Mouse (Mus musculus) CH12.LX (cell line): ENCODE results near the gene Pi4k2b. TPM values are rescaled to one million over a fixed set of nuclear protein-coding genes. Genes with fewer than 3 reads are reported as not detected.

Experiments used
- DNase-seq: peaks from one replicate; pipeline ENCODE4 v3.0.0-alpha.2; 2013; ENCODE audit errors: extremely low read depth
- H3K27ac ChIP-seq: 2 replicates; pipeline ENCODE4 v1.5.1; 2012; ENCODE audit warnings: low read depth, mild to moderate bottlenecking, control low read depth, moderate library complexity; ENCODE audit not compliant: insufficient read depth
- H3K27me3 ChIP-seq: replicated peaks from 2 replicates; pipeline ENCODE3; 2012; ENCODE audit warnings: inconsistent platforms
- H3K36me3 ChIP-seq, 2 experiments: replicated peaks in 1 of 2; 2 replicates each; pipeline versions ENCODE3 to v1.6.1; 2012; ENCODE audit warnings: inconsistent platforms in 1 of 2, low read length in 1 of 2, mild to moderate bottlenecking in 1 of 2, mixed read lengths in 1 of 2, moderate library complexity in 1 of 2; ENCODE audit not compliant: control insufficient read depth in 1 of 2, insufficient read depth in 1 of 2
- H3K4me1 ChIP-seq, 2 experiments: 2 replicates each; pipeline ENCODE4 v1.6.1; 2012; ENCODE audit warnings: inconsistent platforms in 1 of 2, moderate library complexity in 1 of 2; ENCODE audit not compliant: insufficient read depth in 2 of 2, control insufficient read depth in 1 of 2
- H3K4me2 ChIP-seq: 2 replicates; pipeline ENCODE4 v1.6.1; 2012; ENCODE audit warnings: low read depth, mild to moderate bottlenecking, control low read depth; ENCODE audit not compliant: poor library complexity, insufficient read depth, severe bottlenecking
- H3K4me3 ChIP-seq, 3 experiments: fragments of 150-350 bp in 1 of 3; sonication (generic) in 1 of 3; replicated peaks in 1 of 3; 2 replicates each; pipeline versions ENCODE3 to v1.5.1; 2011 to 2012; ENCODE audit warnings: low read depth in 2 of 3, low read length in 2 of 3, mild to moderate bottlenecking in 2 of 3, moderate library complexity in 2 of 3, control low read depth in 1 of 3, improper control_type of control experiment in 1 of 3, inconsistent platforms in 1 of 3, mixed read lengths in 1 of 3; ENCODE audit not compliant: poor library complexity in 1 of 3
- H3K79me2 ChIP-seq: replicated peaks from 2 replicates; pipeline ENCODE4 v1.6.1; 2012; ENCODE audit warnings: mild to moderate bottlenecking, moderate library complexity; ENCODE audit not compliant: control insufficient read depth, poor library complexity, insufficient read depth, severe bottlenecking; ENCODE audit errors: extremely low read depth
- H3K9ac ChIP-seq: 2 replicates; pipeline ENCODE4 v1.6.1; 2012; ENCODE audit warnings: low read depth, mild to moderate bottlenecking, control low read depth, moderate library complexity; ENCODE audit not compliant: insufficient read depth
- H3K9me3 ChIP-seq: replicated peaks from 2 replicates; pipeline ENCODE3; 2012; ENCODE audit warnings: low read length, inconsistent platforms, mixed read lengths
- BHLHE40 ChIP-seq: IDR thresholded peaks from 2 replicates; pipeline ENCODE4 v1.6.1; 2011; ENCODE audit warnings: mild to moderate bottlenecking, low read depth, low read length, improper control_type of control experiment
- CHD1 ChIP-seq: IDR thresholded peaks from 2 replicates; pipeline ENCODE4 v1.6.1; 2012; ENCODE audit warnings: low read depth, low read length, improper control_type of control experiment, inconsistent platforms
- CHD2 ChIP-seq: IDR thresholded peaks from 2 replicates; pipeline ENCODE4 v1.6.1; 2011; ENCODE audit warnings: low read length, improper control_type of control experiment
- CTCF ChIP-seq, 2 experiments: IDR thresholded peaks in 1 of 2; conservative IDR thresholded peaks in 1 of 2; 2 replicates each; pipeline ENCODE4 v1.5.1; 2011 to 2012; ENCODE audit warnings: low read depth in 2 of 2, low read length in 2 of 2, improper control_type of control experiment in 1 of 2, inconsistent platforms in 1 of 2, mild to moderate bottlenecking in 1 of 2, moderate library complexity in 1 of 2
- E2F4 ChIP-seq: IDR thresholded peaks from 2 replicates; pipeline ENCODE4 v1.6.1; 2011; ENCODE audit warnings: low read depth, low read length, improper control_type of control experiment; ENCODE audit not compliant: insufficient replicate concordance
- ELF1 ChIP-seq: IDR thresholded peaks from 2 replicates; pipeline ENCODE4 v1.6.1; 2014; ENCODE audit warnings: low read depth, mild to moderate bottlenecking, inconsistent platforms, low read length, improper control_type of control experiment
- EP300 ChIP-seq: IDR thresholded peaks from 2 replicates; pipeline ENCODE4 v1.6.1; 2011; ENCODE audit warnings: low read length, improper control_type of control experiment
- ETS1 ChIP-seq: conservative IDR thresholded peaks from 2 replicates; pipeline ENCODE4 v1.6.1; 2012; ENCODE audit warnings: low read depth, mild to moderate bottlenecking, inconsistent platforms, low read length, improper control_type of control experiment, moderate library complexity
- GABPA ChIP-seq: IDR thresholded peaks from 2 replicates; pipeline ENCODE4 v1.6.1; 2012; ENCODE audit warnings: low read depth, low read length, improper control_type of control experiment, inconsistent platforms; ENCODE audit not compliant: insufficient replicate concordance
- HCFC1 ChIP-seq: IDR thresholded peaks from 2 replicates; pipeline ENCODE4 v1.6.1; 2012; ENCODE audit warnings: low read depth, mild to moderate bottlenecking, inconsistent platforms, low read length, improper control_type of control experiment
- IRF4 ChIP-seq: IDR thresholded peaks from 2 replicates; pipeline ENCODE4 v1.6.1; 2014; ENCODE audit warnings: low read depth, mild to moderate bottlenecking, inconsistent platforms, low read length, improper control_type of control experiment
- JUN ChIP-seq: IDR thresholded peaks from 2 replicates; pipeline ENCODE4 v1.6.1; 2011; ENCODE audit warnings: low read depth, mild to moderate bottlenecking, low read length, improper control_type of control experiment, moderate library complexity; ENCODE audit not compliant: insufficient read depth
- JUND ChIP-seq: conservative IDR thresholded peaks from 2 replicates; pipeline ENCODE4 v1.6.1; 2011; ENCODE audit warnings: low read depth, low read length, improper control_type of control experiment
- KAT2A ChIP-seq: IDR thresholded peaks from 2 replicates; pipeline ENCODE4 v1.6.1; 2012; ENCODE audit warnings: low read length, improper control_type of control experiment, inconsistent platforms; ENCODE audit not compliant: insufficient replicate concordance
- MAFK ChIP-seq: IDR thresholded peaks from 2 replicates; pipeline ENCODE4 v1.6.1; 2011; ENCODE audit warnings: low read length, improper control_type of control experiment; ENCODE audit not compliant: insufficient replicate concordance
- MAX ChIP-seq: IDR thresholded peaks from 2 replicates; pipeline ENCODE4 v1.6.1; 2011; ENCODE audit warnings: low read length, improper control_type of control experiment
- MAZ ChIP-seq: IDR thresholded peaks from 2 replicates; pipeline ENCODE4 v1.6.1; 2012; ENCODE audit warnings: low read depth, mild to moderate bottlenecking, inconsistent platforms, low read length, improper control_type of control experiment, moderate library complexity
- MEF2A ChIP-seq: IDR thresholded peaks from 2 replicates; pipeline ENCODE4 v1.6.1; 2014; ENCODE audit warnings: low read depth, mild to moderate bottlenecking, inconsistent platforms, low read length, improper control_type of control experiment, borderline replicate concordance
- MXI1 ChIP-seq: IDR thresholded peaks from 2 replicates; pipeline ENCODE4 v1.6.1; 2011; ENCODE audit warnings: mild to moderate bottlenecking, low read depth, low read length, improper control_type of control experiment
- MYC ChIP-seq: IDR thresholded peaks from 2 replicates; pipeline ENCODE4 v1.6.1; 2011; ENCODE audit warnings: low read depth, mild to moderate bottlenecking, improper control_type of control experiment, low read length
- NELFE ChIP-seq: IDR thresholded peaks from 2 replicates; pipeline ENCODE4 v1.6.1; 2011; ENCODE audit warnings: low read depth, low read length, improper control_type of control experiment
- NRF1 ChIP-seq: IDR thresholded peaks from 2 replicates; pipeline ENCODE4 v1.6.1; 2014; ENCODE audit warnings: low read depth, mild to moderate bottlenecking, inconsistent platforms, low read length, improper control_type of control experiment, moderate library complexity
- PAX5 ChIP-seq: IDR thresholded peaks from 2 replicates; pipeline ENCODE4 v1.6.1; 2012; ENCODE audit warnings: low read length, inconsistent platforms, mixed read lengths
- POLR2A ChIP-seq: IDR thresholded peaks from 2 replicates; pipeline ENCODE4 v1.6.1; 2011; ENCODE audit warnings: low read depth, mild to moderate bottlenecking, improper control_type of control experiment, low read length
- POLR2AphosphoS2 ChIP-seq: IDR thresholded peaks from 2 replicates; pipeline ENCODE4 v1.6.1; 2011; ENCODE audit warnings: low read depth, low read length, improper control_type of control experiment
- RAD21 ChIP-seq: IDR thresholded peaks from 2 replicates; pipeline ENCODE4 v1.6.1; 2011; ENCODE audit warnings: low read depth, mild to moderate bottlenecking, low read length, improper control_type of control experiment, moderate library complexity
- RCOR1 ChIP-seq: conservative IDR thresholded peaks from 2 replicates; pipeline ENCODE4 v1.6.1; 2012; ENCODE audit warnings: low read depth, mild to moderate bottlenecking, inconsistent platforms, low read length, improper control_type of control experiment
- SIN3A ChIP-seq: IDR thresholded peaks from 2 replicates; pipeline ENCODE4 v1.6.1; 2012; ENCODE audit warnings: low read length, improper control_type of control experiment, inconsistent platforms
- SMC3 ChIP-seq: IDR thresholded peaks from 2 replicates; pipeline ENCODE4 v1.6.1; 2011; ENCODE audit warnings: low read depth, low read length, improper control_type of control experiment
- TBP ChIP-seq: conservative IDR thresholded peaks from 2 replicates; pipeline ENCODE4 v1.6.1; 2011; ENCODE audit warnings: low read depth, low read length, improper control_type of control experiment
- TCF12 ChIP-seq: IDR thresholded peaks from 2 replicates; pipeline ENCODE4 v1.6.1; 2014; ENCODE audit warnings: low read depth, mild to moderate bottlenecking, inconsistent platforms, low read length, improper control_type of control experiment
- UBTF ChIP-seq: IDR thresholded peaks from 2 replicates; pipeline ENCODE4 v1.6.1; 2012; ENCODE audit warnings: low read depth, mild to moderate bottlenecking, inconsistent platforms, low read length, improper control_type of control experiment, moderate library complexity
- USF1 ChIP-seq: IDR thresholded peaks from 2 replicates; pipeline ENCODE4 v1.6.1; 2014; ENCODE audit warnings: low read depth, mild to moderate bottlenecking, inconsistent platforms, low read length, improper control_type of control experiment
- USF2 ChIP-seq: conservative IDR thresholded peaks from 2 replicates; pipeline ENCODE4 v1.6.1; 2011; ENCODE audit warnings: low read depth, low read length, improper control_type of control experiment
- ZC3H11A ChIP-seq: IDR thresholded peaks from 2 replicates; pipeline ENCODE4 v1.6.1; 2012; ENCODE audit warnings: low read depth, mild to moderate bottlenecking, inconsistent platforms, low read length, improper control_type of control experiment
- ZKSCAN1 ChIP-seq: IDR thresholded peaks from 2 replicates; pipeline ENCODE4 v1.6.1; 2012; ENCODE audit warnings: low read depth, inconsistent platforms, low read length, improper control_type of control experiment, borderline replicate concordance
- ZMIZ1 ChIP-seq: IDR thresholded peaks from 2 replicates; pipeline ENCODE4 v1.6.1; 2012; ENCODE audit warnings: low read depth, mild to moderate bottlenecking, inconsistent platforms, low read length, improper control_type of control experiment
- ZNF384 ChIP-seq: IDR thresholded peaks from 2 replicates; pipeline ENCODE4 v1.6.1; 2012; ENCODE audit warnings: low read depth, low read length, improper control_type of control experiment, inconsistent platforms
- dilution Hi-C: fragments of 300-500 bp; cut with MboI; formaldehyde crosslinking; loops from 2 replicates; pipeline ENCODE4 v1.14.3; 2020; ENCODE audit warnings: low sequenced_read_pairs; ENCODE audit not compliant: extremely low pct_unique_long_range_greater_than_20kb, extremely low pct_ligation_motif_present
- in situ Hi-C: fragments of 300-500 bp; cut with MboI; formaldehyde crosslinking; loops from 3 replicates; pipeline ENCODE4 v1.14.3; 2019; ENCODE audit warnings: low sequenced_read_pairs, low pct_ligation_motif_present, low pct_unique_long_range_greater_than_20kb, mixed read lengths
- polyA plus RNA-seq: library from polyadenylated mRNA; unstranded; fragments of >175 nt; gene quantifications from 2 replicates; pipeline ENCODE4 v1.2.1, GENCODE M21; 2012; ENCODE audit warnings: low read depth; ENCODE audit not compliant: insufficient read length
- total RNA-seq, 2 experiments: library from RNA; depleted of rRNA; stranded (reverse); fragments of 300-350 nt in 1 of 2; fragments of >200 nt in 1 of 2; gene quantifications; 2 replicates each; pipeline ENCODE4 v1.2.3; 2012 to 2014

The Pi4k2b gene
- total and polyA plus RNA-seq, 3 experiments = 10.8 to 27.1 (median 17.0) TPM

DNA sequence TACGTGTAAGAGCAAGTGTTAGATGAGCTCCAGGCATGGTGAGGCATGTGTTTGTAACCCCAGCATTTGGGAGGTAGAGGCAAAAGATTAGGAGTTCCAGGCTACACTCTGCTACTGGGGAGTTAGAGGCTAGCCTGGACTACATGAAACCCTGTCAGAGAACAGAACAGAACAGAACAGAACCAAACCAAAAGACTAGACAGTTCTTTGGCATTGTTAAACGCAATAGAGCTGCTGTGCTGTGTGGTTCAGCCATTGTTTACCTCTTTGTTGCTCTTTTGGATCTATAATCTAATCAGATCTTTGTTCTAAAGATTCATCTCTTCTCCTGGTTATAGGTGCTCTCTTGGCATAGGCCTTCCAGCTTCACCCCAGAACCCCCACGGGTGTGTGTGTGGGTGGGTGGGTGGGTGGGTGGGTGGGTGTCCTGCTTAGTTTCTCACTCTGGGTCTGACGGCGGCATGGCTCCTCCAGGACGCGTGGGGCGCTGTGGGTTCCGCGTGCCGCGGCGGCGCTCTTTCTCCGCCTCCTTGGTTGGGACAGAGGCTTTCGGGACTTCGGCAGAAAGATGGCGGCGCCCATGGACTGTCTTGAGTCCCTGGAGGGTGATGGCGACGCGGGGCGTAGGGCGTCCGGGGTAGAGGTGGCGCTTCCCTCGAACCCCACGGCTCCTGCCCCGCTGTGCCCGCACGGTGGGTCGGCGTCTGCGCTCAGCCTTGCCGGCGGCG is 41.3 kb downstream of the Pi4k2b start:
- H3K27me3 ChIP-seq = no peaks in the 10 kb centered on the region

DNA sequence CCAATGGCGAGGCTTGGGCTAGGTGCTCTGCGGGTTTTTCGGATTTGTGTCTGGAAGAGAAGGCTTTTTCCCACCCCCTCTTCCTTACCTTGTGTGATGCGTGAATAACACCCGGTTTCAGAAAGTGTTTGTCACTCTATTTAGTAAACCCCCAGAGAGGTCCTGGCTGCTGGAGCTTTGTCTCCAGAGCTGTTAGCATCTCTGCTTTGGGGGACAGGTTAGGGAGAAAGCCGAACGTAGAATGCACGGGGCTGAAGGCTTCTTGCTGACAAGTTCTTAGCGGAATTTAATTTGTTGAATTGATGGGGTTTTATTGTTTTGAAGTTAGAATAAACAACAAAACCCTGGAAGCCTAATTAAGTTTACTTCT is 41.9 kb downstream of the Pi4k2b start:
- Histone ChIP-seq H3K36me3 (peaks cover 18 to 29% of the 10 kb centered on the region in 2 experiments), H3K9ac (peak overlapping the region; percentile 59), H3K79me2 (peaks cover 6% of the 10 kb centered on the region; the same call in 1 of the 2 replicates), H3K27ac (peak overlapping the region; percentile 42), H3K4me2 (peak overlapping the region; percentile 33; the same call in 1 of the 2 replicates), H3K4me3 (peak overlapping the region; percentile 69 to 95 (median 77)), H3K4me1 (peaks cover 2 to 26% of the 10 kb centered on the region in 2 experiments; a peak in 2 of 4 replicates), H3K9me3 (no peaks in the 10 kb centered on the region), H3K27me3 (no peaks in the 10 kb centered on the region)
- dilution Hi-C loops (no loop called here), in situ Hi-C loops (no loop called here)
- TF ChIP-seq CHD1 (peak; percentile 41; the same call in 1 of the 2 replicates), TCF12 (no peak), PAX5 (no peak), BHLHE40 (no peak), MXI1 (no peak; the same call in 1 of the 2 replicates), E2F4 (no peak), RAD21 (no peak), GABPA (no peak), IRF4 (no peak), USF2 (no peak), ZMIZ1 (no peak), NELFE (peak; percentile 0; the same call in 1 of the 2 replicates), ZNF384 (no peak), MYC (no peak), MEF2A (no peak)
- DNase-seq = peak; percentile 41

More for the DNA sequence above, 41.3 kb downstream of the Pi4k2b start:
- in situ Hi-C loops = no loop called here
- H3K4me1 ChIP-seq = peaks cover 2 to 26% of the 10 kb centered on the region in 2 experiments; a peak in 2 of 4 replicates
- TF ChIP-seq BHLHE40 (no peak), TBP (peak; percentile 64; the same call in 1 of the 2 replicates), MAFK (no peak), MEF2A (no peak), ZNF384 (no peak), POLR2A (peak; percentile 80), PAX5 (no peak), ELF1 (peak; percentile 49; the same call in 1 of the 2 replicates), JUN (no peak), USF2 (no peak), MAX (no peak; the same call in 1 of the 2 replicates), MAZ (no peak), SIN3A (peak; percentile 37), MXI1 (peak; percentile 58; the same call in 1 of the 2 replicates), EP300 (no peak), JUND (no peak), GABPA (peak; percentile 96), TCF12 (peak; percentile 93), NELFE (peak; percentile 83), RAD21 (no peak), HCFC1 (peak; percentile 89), KAT2A (peak; percentile 81; the same call in 1 of the 2 replicates), ZKSCAN1 (no peak), ZC3H11A (no peak), MYC (no peak), CHD2 (no peak), IRF4 (peak; percentile 19; the same call in 1 of the 2 replicates), NRF1 (peak; percentile 73), CHD1 (no peak), E2F4 (no peak), ZMIZ1 (0 out of 2 replicates have a peak, but pooled peaks have one; percentile 42), USF1 (no peak), RCOR1 (no peak), POLR2AphosphoS2 (no peak), SMC3 (no peak), CTCF (conservative IDR thresholded peaks at IDR 0.05 in 1 of 2, IDR thresholded peaks at IDR 0.05 in 1 of 2; ENCODE audit: low read depth in 2 of 2, low read length in 2 of 2) (peak in 1 of 2 experiments; percentile 76; a peak in 2 of 4 replicates), UBTF (no peak), ETS1 (no peak)
- dilution Hi-C loops = no loop called here
- H3K27ac ChIP-seq = peak overlapping the region; percentile 42
- peak overlapping the region; percentile 69 to 95 (median 77) for H3K4me3 ChIP-seq
- peaks cover 6% of the 10 kb centered on the region; the same call in 1 of the 2 replicates for H3K79me2 ChIP-seq
- H3K9me3 ChIP-seq = no peaks in the 10 kb centered on the region
- peak; percentile 85 for DNase-seq
- no peak overlapping the region for H3K4me2 ChIP-seq
- H3K36me3 ChIP-seq = peaks cover 18 to 23% of the 10 kb centered on the region in 2 experiments
- H3K9ac ChIP-seq = peak overlapping the region; percentile 59
